Mouse (Mus musculus) kidney, adult 10 weeks (tissue): ENCODE measurements around the gene Ccpg1. TPM values are rescaled to one million over a fixed set of nuclear protein-coding genes. Genes with fewer than 3 reads are reported as not detected.

Source experiments
- polyA plus RNA-seq: library from polyadenylated mRNA; stranded (reverse); fragments of 350-450 nt; fragmentation: Illumina TruSeq; extraction: RNeasy Lipid Tissue Mini Kit (QIAGEN cat#74804); gene quantifications from one replicate; pipeline ENCODE4 v1.2.3, GENCODE M21; 2014; ENCODE audit warnings: low read depth, low replicate concordance

The Ccpg1 gene
- 209 TPM for polyA plus RNA-seq

GRCm38 (mm10) chr9:72985250-72986220 lies at the start of gene Ccpg1, which contains the start of gene Ccpg1os:
Gene Ccpg1 (plus strand): TSS chr9:72985429.
Gene Ccpg1os (minus strand): TSS chr9:72985382.

GRCm38 (mm10) chr9:72958521-72959450 lies 26.4 kb upstream of the Ccpg1 start, which contains the start of the genes Dyx1c1 and Gm44503:
Gene Dyx1c1 (plus strand): TSS chr9:72958785.
Gene Gm44503 (plus strand): TSS chr9:72958852.

GRCm38 (mm10) chr9:73040080-73040479 lies 54.9 kb downstream of the Ccpg1 start, which contains the start of gene Pigb:
Gene Pigb (minus strand): TSS chr9:73040378.

GRCm38 (mm10) chr9:73044146-73045079 lies 59.2 kb downstream of the Ccpg1 start, which contains the start of gene Rab27a:
Gene Rab27a (plus strand): TSS chr9:73044854.

Other genes with a start within 250 kb of the Ccpg1 start
- gene Prtg, start 178.6 kb upstream of the Ccpg1 start, polyA plus RNA-seq: 0.16 TPM
- 0.61 TPM for gene Pygo1, start 59.8 kb upstream of the Ccpg1 start, polyA plus RNA-seq
- gene Dyx1c1, start 26.6 kb upstream of the Ccpg1 start, polyA plus RNA-seq: 3.8 TPM
- 0.73 TPM for gene Gm44503, start 26.6 kb upstream of the Ccpg1 start, polyA plus RNA-seq
- gene Ccpg1os, start within 50 bp of the Ccpg1 start, polyA plus RNA-seq: 29.9 TPM
- gene Pigb, start 54.9 kb downstream of the Ccpg1 start, polyA plus RNA-seq: 11.5 TPM
- 37.3 TPM for gene Rab27a, start 59.4 kb downstream of the Ccpg1 start, polyA plus RNA-seq
- not detected for gene Khdc3, start 116.4 kb downstream of the Ccpg1 start, polyA plus RNA-seq
- not detected for gene Gm20509, start 117.0 kb downstream of the Ccpg1 start, polyA plus RNA-seq
- 45.6 TPM for gene Rsl24d1, start 128.0 kb downstream of the Ccpg1 start, polyA plus RNA-seq